ENCODE assay signal across 8 mouse cellular contexts in genomic region chr6:121272075-121272800, GRCm38 (mm10). TPM values are rescaled to one million over a fixed set of nuclear protein-coding genes. Genes with fewer than 3 reads are reported as not detected.
DNase-seq lines count a peak whose midpoint lies in the region; ATAC-seq and TF ChIP-seq lines count a peak whose summit lies in the region.

No protein-coding gene starts in this region.

- ATAC-seq in heart, embryonic 11.5 days (replicated peaks; ENCODE audit: insufficient number of reproducible peaks, low FRiP score, low TSS enrichment) = peak; percentile 84
- ATAC-seq in kidney, embryonic 16.5 days (ENCODE audit: low FRiP score, low TSS enrichment) = peak; percentile 94

- H3K79me2 ChIP-seq in C2C12 (ENCODE audit: control insufficient read depth, insufficient read depth) = no peaks in the 10 kb centered on the region
- H3K79me2 ChIP-seq in liver, adult 2 months (ENCODE audit: control insufficient read depth, insufficient read depth, low read length) = peaks cover 4% of the 10 kb centered on the region; the same call in 1 of the 2 replicates
- H3K79me2 ChIP-seq in myocyte (ENCODE audit: control insufficient read depth, insufficient read depth) = no peaks in the 10 kb centered on the region

- H3K9ac ChIP-seq in heart, embryonic 11.5 days (ENCODE audit: low read depth, low read length) = 0 out of 2 replicates have a peak overlapping the region, but pooled peaks have one; percentile 54
- H3K9ac ChIP-seq in kidney, embryonic 16.5 days (replicated peaks; ENCODE audit: low read length) = peak overlapping the region; percentile 56
- H3K9ac ChIP-seq in liver, adult 2 months (ENCODE audit: low read depth, low read length) = peak overlapping the region; percentile 59

- H3K4me2 ChIP-seq in heart, embryonic 11.5 days = peak overlapping the region; percentile 73
- peak overlapping the region; percentile 75 for H3K4me2 ChIP-seq in kidney, embryonic 16.5 days (replicated peaks; ENCODE audit: low read depth, low read length)
- H3K4me2 ChIP-seq in myocyte (ENCODE audit: low read depth) = peak overlapping the region; percentile 81

- peak; percentile 83 for DNase-seq in liver, adult 2 months (ENCODE audit: extremely low read depth, low read depth, low spot score)
- DNase-seq in splenic B cell, adult 2 months (ENCODE audit: low read depth, low spot score) = peak; percentile 81

- no peaks in the 10 kb centered on the region for H3K79me3 ChIP-seq in C2C12 (ENCODE audit: low read depth)

- H3K36me3 ChIP-seq in C2C12 (ENCODE audit: control insufficient read depth, insufficient read depth) (no peaks in the 10 kb centered on the region), myocyte (ENCODE audit: control insufficient read depth, insufficient read depth) (no peaks in the 10 kb centered on the region)
- no peaks in the 10 kb centered on the region for H3K36me3 ChIP-seq in heart, embryonic 11.5 days (ENCODE audit: control insufficient read depth, insufficient read depth, low read length)
- H3K36me3 ChIP-seq in kidney, embryonic 16.5 days (ENCODE audit: insufficient read depth, low read length) = no peaks in the 10 kb centered on the region
- H3K36me3 ChIP-seq in liver, adult 2 months (ENCODE audit: control insufficient read depth, insufficient read depth, low read length) = no peaks in the 10 kb centered on the region; the same call in 1 of the 2 replicates
- H3K36me3 ChIP-seq in splenic B cell, adult 2 months (ENCODE audit: control insufficient read depth, insufficient read depth, low read length, poor library complexity, severe bottlenecking) = no peaks in the 10 kb centered on the region

- H3K9me3 ChIP-seq in heart, embryonic 11.5 days (replicated peaks; ENCODE audit: control insufficient read depth, low read length) = no peaks in the 10 kb centered on the region
- no peaks in the 10 kb centered on the region; the same call in 1 of the 2 replicates for H3K9me3 ChIP-seq in kidney, embryonic 16.5 days (ENCODE audit: low read length)

- peaks cover 5% of the 10 kb centered on the region; the same call in 1 of the 2 replicates for H3K4me1 ChIP-seq in bone marrow macrophage, adult 2 months (ENCODE audit: control insufficient read depth, insufficient read depth, low read length)
- H3K4me1 ChIP-seq in embryonic fibroblast, embryonic 13.5 days (ENCODE audit: control insufficient read depth, insufficient read depth, low read length) = no peaks in the 10 kb centered on the region
- H3K4me1 ChIP-seq in heart, embryonic 11.5 days (ENCODE audit: control insufficient read depth, insufficient read depth, low read length) = no peaks in the 10 kb centered on the region
- no peaks in the 10 kb centered on the region for H3K4me1 ChIP-seq in kidney, embryonic 16.5 days (ENCODE audit: insufficient read depth, low read length)
- H3K4me1 ChIP-seq in liver, adult 2 months (ENCODE audit: control insufficient read depth, insufficient read depth, low read length) = peaks cover 20% of the 10 kb centered on the region

- H3ac ChIP-seq in C2C12 (ENCODE audit: control insufficient read depth, insufficient read length, low read depth) (peak overlapping the region; percentile 48), myocyte (ENCODE audit: control insufficient read depth, insufficient read length) (no peak overlapping the region)

- no peak for TF ChIP-seq POLR2A in bone marrow macrophage, adult 2 months (IDR thresholded peaks at IDR 0.05; ENCODE audit: borderline replicate concordance, low read depth, low read length)
- TF ChIP-seq POLR2A in embryonic fibroblast, embryonic 13.5 days (IDR thresholded peaks at IDR 0.05; ENCODE audit: low read depth, low read length) = peak; percentile 52; the same call in 1 of the 2 replicates
- TF ChIP-seq POLR2A in liver, adult 2 months (IDR thresholded peaks at IDR 0.05; ENCODE audit: extremely low read depth, insufficient read depth, low read length) = no peak
- TF ChIP-seq POLR2A in myocyte (IDR thresholded peaks at IDR 0.05; ENCODE audit: insufficient read length, low read depth) = no peak

- TF ChIP-seq CTCF in C2C12 (IDR thresholded peaks at IDR 0.05; ENCODE audit: control insufficient read depth, insufficient read depth, insufficient read length) = peak; percentile 21
- peak; percentile 84 for TF ChIP-seq CTCF in bone marrow macrophage, adult 2 months (IDR thresholded peaks at IDR 0.05; ENCODE audit: low read depth, low read length)
- TF ChIP-seq CTCF in embryonic fibroblast, embryonic 13.5 days (IDR thresholded peaks at IDR 0.05; ENCODE audit: borderline replicate concordance, insufficient read depth, low read length) = peak; percentile 17; the same call in 1 of the 2 replicates
- TF ChIP-seq CTCF in liver, adult 2 months (IDR thresholded peaks at IDR 0.05; ENCODE audit: low read depth, low read length) = peak; percentile 70

- WGBS in heart, embryonic 11.5 days (ENCODE audit: insufficient replicate concordance) = 11% methylated on average over 17 of the region's 17 CpGs
- 6% methylated on average over 17 of the region's 17 CpGs for WGBS in kidney, embryonic 16.5 days
- WGBS in liver, adult 2 months = 6% methylated on average over 17 of the region's 17 CpGs

- H3K4me3 ChIP-seq in C2C12 (ENCODE audit: insufficient read depth, poor library complexity, severe bottlenecking) = peak overlapping the region; percentile 25
- H3K4me3 ChIP-seq in bone marrow macrophage, adult 2 months (ENCODE audit: insufficient read depth, low read length) = peak overlapping the region; percentile 77
- peak overlapping the region; percentile 58 for H3K4me3 ChIP-seq in embryonic fibroblast, embryonic 13.5 days (ENCODE audit: insufficient read depth, low read length)
- peak overlapping the region; percentile 51 for H3K4me3 ChIP-seq in heart, embryonic 11.5 days (ENCODE audit: low read depth, low read length)
- H3K4me3 ChIP-seq in kidney, embryonic 16.5 days (ENCODE audit: low read length) = peak overlapping the region; percentile 57
- peak overlapping the region; percentile 78 for H3K4me3 ChIP-seq in liver, adult 2 months (ENCODE audit: insufficient read depth, low read depth, low read length)
- H3K4me3 ChIP-seq in myocyte = peak overlapping the region; percentile 24

- H3K27me3 ChIP-seq in C2C12 (ENCODE audit: control insufficient read depth, insufficient read depth, insufficient read length) = peaks cover 14% of the 10 kb centered on the region
- peaks cover 2% of the 10 kb centered on the region; the same call in 1 of the 2 replicates for H3K27me3 ChIP-seq in heart, embryonic 11.5 days (ENCODE audit: control insufficient read depth, insufficient read depth, low read length)
- H3K27me3 ChIP-seq in kidney, embryonic 16.5 days (ENCODE audit: insufficient read depth, low read length) = no peaks in the 10 kb centered on the region
- no peaks in the 10 kb centered on the region for H3K27me3 ChIP-seq in liver, adult 2 months (ENCODE audit: control insufficient read depth, insufficient read depth, low read length)
- peaks cover under 1% of the 10 kb centered on the region for H3K27me3 ChIP-seq in myocyte (ENCODE audit: control insufficient read depth, insufficient read depth, insufficient read length)
- H3K27me3 ChIP-seq in splenic B cell, adult 2 months (ENCODE audit: control insufficient read depth, insufficient read depth, low read length, poor library complexity, severe bottlenecking) = no peaks in the 10 kb centered on the region

- peak overlapping the region; percentile 64 for H3K27ac ChIP-seq in bone marrow macrophage, adult 2 months (ENCODE audit: insufficient read depth, low read depth, low read length)
- H3K27ac ChIP-seq in embryonic fibroblast, embryonic 13.5 days (ENCODE audit: insufficient read depth, low read length) = peak overlapping the region; percentile 84
- H3K27ac ChIP-seq in heart, embryonic 11.5 days (ENCODE audit: low read depth, low read length) = no peak overlapping the region; the same call in 1 of the 2 replicates
- H3K27ac ChIP-seq in kidney, embryonic 16.5 days (ENCODE audit: low read length) = peak overlapping the region; percentile 82
- H3K27ac ChIP-seq in liver, adult 2 months (replicated peaks; ENCODE audit: insufficient read depth, low read depth, low read length) = peak overlapping the region; percentile 76

TF ChIP-seq in C2C12, 6 proteins besides CTCF, POLR2A, EP300 and RAD21 (continues in another document):
- no peak for TF ChIP-seq MYOG (IDR thresholded peaks at IDR 0.05; ENCODE audit: control insufficient read depth, extremely low read depth, insufficient read length)
- no peak for TF ChIP-seq MAX (IDR thresholded peaks at IDR 0.05)
- TF ChIP-seq MYOD1 (IDR thresholded peaks at IDR 0.05; ENCODE audit: control insufficient read depth, insufficient read length, low read depth) = no peak
- TF ChIP-seq FOSL1 (IDR thresholded peaks at IDR 0.05; ENCODE audit: insufficient read depth, low read length, poor library complexity, severe bottlenecking) = no peak

TF ChIP-seq in myocyte, 11 proteins besides CTCF, POLR2A, EP300 and RAD21 (continues in another document):
- no peak for TF ChIP-seq MYOD1 (IDR thresholded peaks at IDR 0.05; ENCODE audit: control insufficient read depth in 1 of 3, insufficient read length in 2 of 3, low read depth in 2 of 3)
- TF ChIP-seq SRF (IDR thresholded peaks at IDR 0.05; ENCODE audit: control insufficient read depth, insufficient read length, low read depth) = no peak
- no peak for TF ChIP-seq MAX (IDR thresholded peaks at IDR 0.05; ENCODE audit: low read depth)
- TF ChIP-seq POLR2AphosphoS2 (IDR thresholded peaks at IDR 0.05; ENCODE audit: insufficient read length, low read depth) = no peak
- no peak for TF ChIP-seq CEBPB (IDR thresholded peaks at IDR 0.05; ENCODE audit: insufficient read depth, poor library complexity, severe bottlenecking)

RNA-seq across cellular contexts. Expression of gene Usp18, which starts 26.5 kb away (rescaled TPM):
- 0.02 TPM for polyA plus RNA-seq in C2C12 (2012; fragmentation: generic; extraction: Trizol)
- 28.7 and 31.8 TPM in 2 replicates for polyA plus RNA-seq in bone marrow macrophage, adult 2 months (2012; ENCODE audit: insufficient read depth, insufficient read length, missing spikeins)
- polyA plus RNA-seq in embryonic fibroblast, embryonic 13.5 days (2011; ENCODE audit: insufficient read length, low read depth, missing spikeins) = 9.1 and 9.9 TPM in 2 replicates
- polyA plus RNA-seq in heart, embryonic 11.5 days (2014; fragmentation: Nextera tagmentation; extraction: Ambion mirVana) = 0.67 and 0.99 TPM in 2 replicates
- polyA plus RNA-seq in kidney, embryonic 16.5 days (2015; fragmentation: Nextera tagmentation; extraction: Ambion mirVana) = 2.8 and 3.0 TPM in 2 replicates
- total RNA-seq in liver, adult 2 months (2014; rRNA removed) = 16.8 and 25.5 TPM in 2 replicates
- 9.7 and 27.8 TPM in 2 replicates for polyA plus RNA-seq in liver, adult 2 months (2012; rRNA removed)
- 0.07 TPM for polyA plus RNA-seq in myocyte (2012; fragmentation: generic; extraction: Trizol)

RNA-seq across cellular contexts. Expression of gene Slc6a13, which starts 27.8 kb away (rescaled TPM):
- not detected for polyA plus RNA-seq in C2C12 (2012; fragmentation: generic; extraction: Trizol)
- 1.1 and 1.3 TPM in 2 replicates for polyA plus RNA-seq in bone marrow macrophage, adult 2 months (2012; ENCODE audit: insufficient read depth, insufficient read length, missing spikeins)
- not detected in 2 replicates for polyA plus RNA-seq in embryonic fibroblast, embryonic 13.5 days (2011; ENCODE audit: insufficient read length, low read depth, missing spikeins)
- 8.4 and 10.6 TPM in 2 replicates for polyA plus RNA-seq in heart, embryonic 11.5 days (2014; fragmentation: Nextera tagmentation; extraction: Ambion mirVana)
- 33.3 and 35.1 TPM in 2 replicates for polyA plus RNA-seq in kidney, embryonic 16.5 days (2015; fragmentation: Nextera tagmentation; extraction: Ambion mirVana)
- 159 and 178 TPM in 2 replicates for total RNA-seq in liver, adult 2 months (2014; rRNA removed)
- polyA plus RNA-seq in liver, adult 2 months (2012; rRNA removed) = 264 and 272 TPM in 2 replicates
- polyA plus RNA-seq in myocyte (2012; fragmentation: generic; extraction: Trizol) = 0.01 TPM

Comparison
In these comparisons a context has a peak if more than half of its experiments do, and no peak if none do; other contexts are left out.
1. H3K4me3 ChIP-seq: peak in every context shown above with its lines; median percentile 78 in liver, adult 2 months; 77 in bone marrow macrophage, adult 2 months; 58 in embryonic fibroblast, embryonic 13.5 days; 57 in kidney, embryonic 16.5 days; 51 in heart, embryonic 11.5 days; 25 in C2C12; 24 in myocyte.
2. CTCF ChIP-seq: peak in every context shown above with its lines; median percentile 84 in bone marrow macrophage, adult 2 months; 70 in liver, adult 2 months; 21 in C2C12; 17 in embryonic fibroblast, embryonic 13.5 days.